Mouse (Mus musculus) midbrain, embryonic 14.5 days (tissue): Measurements from ENCODE around the gene Atp10a. TPM values are rescaled to one million over a fixed set of nuclear protein-coding genes. Genes with fewer than 3 reads are reported as not detected.

ENCODE experiments used
- ATAC-seq: fragments of 200-750 bp; cut with Nextera tagmentation; 2 replicates; pipeline ENCODE4 v1.8.0; 2017; ENCODE audit warnings: moderate number of reproducible peaks, moderate library complexity; ENCODE audit not compliant: low FRiP score, low TSS enrichment
- DNase-seq: peaks from one replicate; pipeline ENCODE4 v3.0.0-alpha.2; 2015
- H3K27ac ChIP-seq: fragments of 300-500 bp; sonication (generic); replicated peaks from 2 replicates; pipeline ENCODE4 v1.5.1; 2014; ENCODE audit warnings: mild to moderate bottlenecking, low read depth, low read length, moderate library complexity
- H3K27me3 ChIP-seq: fragments of 300-500 bp; sonication (generic); 2 replicates; pipeline ENCODE4 v1.6.1; 2014; ENCODE audit warnings: low read length, control low read depth, mixed read lengths; ENCODE audit not compliant: control insufficient read depth, insufficient read depth
- H3K36me3 ChIP-seq: fragments of 300-500 bp; sonication (generic); 2 replicates; pipeline ENCODE4 v1.6.1; 2014; ENCODE audit warnings: low read length, control low read depth; ENCODE audit not compliant: control insufficient read depth, insufficient read depth
- H3K4me1 ChIP-seq: fragments of 300-500 bp; sonication (generic); 2 replicates; pipeline ENCODE4 v1.6.1; 2014; ENCODE audit warnings: mild to moderate bottlenecking, antibody characterized with exemption, low read length, control low read depth; ENCODE audit not compliant: control insufficient read depth, insufficient read depth
- H3K4me2 ChIP-seq: fragments of 300-500 bp; sonication (generic); 2 replicates; pipeline ENCODE4 v1.6.1; 2014; ENCODE audit warnings: mild to moderate bottlenecking, low read length, moderate library complexity
- H3K4me3 ChIP-seq: fragments of 300-500 bp; sonication (generic); replicated peaks from 2 replicates; pipeline ENCODE4 v1.5.1; 2014; ENCODE audit warnings: low read depth, low read length
- H3K9ac ChIP-seq: fragments of 300-500 bp; sonication (generic); replicated peaks from 2 replicates; pipeline ENCODE4 v1.6.1; 2014; ENCODE audit warnings: mild to moderate bottlenecking, low read length, moderate library complexity
- H3K9me3 ChIP-seq: fragments of 300-500 bp; sonication (generic); 2 replicates; pipeline ENCODE4 v1.6.1; 2016; ENCODE audit warnings: low read length, control low read depth, mixed read lengths; ENCODE audit not compliant: control insufficient read depth
- WGBS: fragments of 180-500 bp; shearing (Covaris S2); extraction: QIAGEN DNeasy Blood & Tissue Kit; methylation state at CpG from one replicate; pipeline ENCODE4 v1.1.7; 2014; 5-methylcytosine and 5-hydroxymethylcytosine counted together
- polyA plus RNA-seq: library from polyadenylated mRNA; unstranded; fragments of >200 nt; fragmentation: Nextera tagmentation; extraction: Ambion mirVana; gene quantifications from 2 replicates; pipeline ENCODE4 v1.2.1, GENCODE M21; 2014

Atp10a gene
- polyA plus RNA-seq, 1 experiment from 2014 or later = 1.1 TPM

DNA sequence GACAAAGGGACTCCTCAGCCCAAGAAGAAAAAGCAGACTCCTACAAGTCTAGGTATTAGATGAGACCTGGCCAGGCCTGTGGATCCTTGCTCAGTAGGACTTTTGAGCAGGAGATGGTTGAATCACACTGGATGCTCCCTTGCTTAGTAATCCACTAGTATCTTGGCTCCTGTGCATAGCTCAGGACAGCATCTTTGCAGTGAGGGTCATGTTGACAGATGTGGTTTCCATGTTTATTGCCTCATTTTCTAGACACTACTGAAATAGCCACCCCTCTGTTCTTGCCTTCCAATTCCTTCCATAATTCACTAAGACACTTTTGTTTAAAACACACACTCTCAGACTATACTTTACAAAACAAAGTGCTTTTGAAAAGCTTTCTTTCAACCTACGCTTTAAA, 98.1 kb downstream of the Atp10a start:
- Histone ChIP-seq H3K4me1 (no peaks in the 10 kb centered on the region), H3K4me2 (no peak overlapping the region), H3K9me3 (no peaks in the 10 kb centered on the region), H3K36me3 (no peaks in the 10 kb centered on the region), H3K27me3 (no peaks in the 10 kb centered on the region), H3K4me3 (no peak overlapping the region), H3K27ac (no peak overlapping the region), H3K9ac (no peak overlapping the region)
- WGBS = 86% methylated on average over 1 of the region's 1 CpGs
- DNase-seq = no peak
- ATAC-seq = no peak

DNA sequence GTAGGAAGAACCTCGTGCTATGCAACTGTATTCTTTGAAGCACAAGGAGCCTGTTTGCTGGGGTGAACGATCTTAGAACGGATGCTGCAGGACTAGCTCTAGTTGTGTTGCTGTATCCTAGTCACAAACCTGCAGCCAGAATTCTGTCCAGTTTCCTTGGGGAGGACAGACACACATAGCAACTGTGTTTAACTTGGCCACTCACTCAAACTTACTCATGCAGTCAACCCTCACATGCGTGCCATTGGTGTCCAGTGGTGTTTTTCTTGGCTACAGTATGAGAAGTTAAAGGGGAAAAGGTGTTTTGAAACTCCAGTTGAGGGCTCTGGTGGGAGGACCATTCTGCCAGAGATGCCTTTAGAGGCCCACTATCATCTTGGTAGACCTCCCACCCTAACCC, 98.6 kb downstream of the Atp10a start:
- 85% methylated on average over 4 of the region's 4 CpGs for WGBS
- H3K4me2 ChIP-seq = no peak overlapping the region
- H3K27me3 ChIP-seq = no peaks in the 10 kb centered on the region
- H3K9ac ChIP-seq = no peak overlapping the region
- no peak for ATAC-seq
- H3K36me3 ChIP-seq = no peaks in the 10 kb centered on the region
- H3K4me1 ChIP-seq = no peaks in the 10 kb centered on the region
- no peak overlapping the region for H3K27ac ChIP-seq
- no peak for DNase-seq
- no peaks in the 10 kb centered on the region for H3K9me3 ChIP-seq
- H3K4me3 ChIP-seq = no peak overlapping the region

DNA sequence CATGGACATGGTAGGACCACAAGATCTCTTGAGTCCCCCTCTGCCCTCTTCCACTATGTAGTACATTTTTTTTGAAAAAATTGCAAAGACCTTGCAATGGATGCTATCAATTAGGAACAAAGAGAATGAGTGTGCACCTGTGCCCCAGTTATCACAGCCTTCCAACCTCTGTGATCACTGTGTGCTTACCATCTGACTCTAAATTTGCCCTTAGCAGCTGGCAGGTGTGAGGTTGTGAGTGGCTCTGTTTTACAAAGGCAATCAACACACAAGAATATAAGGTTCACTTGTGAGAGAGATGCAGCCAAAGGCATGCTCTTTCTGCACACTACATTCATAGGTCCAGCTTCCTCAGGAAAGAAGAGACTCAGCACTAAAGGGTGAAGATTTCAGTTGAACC, 99.1 kb downstream of the Atp10a start:
- ATAC-seq (no peak), DNase-seq (no peak)
- no peak overlapping the region for H3K4me2 ChIP-seq
- no peaks in the 10 kb centered on the region for H3K4me1 ChIP-seq
- no peaks in the 10 kb centered on the region for H3K27me3 ChIP-seq
- H3K4me3 ChIP-seq = no peak overlapping the region
- H3K36me3 ChIP-seq = no peaks in the 10 kb centered on the region
- no peak overlapping the region for H3K9ac ChIP-seq
- H3K27ac ChIP-seq = no peak overlapping the region
- H3K9me3 ChIP-seq = no peaks in the 10 kb centered on the region

DNA sequence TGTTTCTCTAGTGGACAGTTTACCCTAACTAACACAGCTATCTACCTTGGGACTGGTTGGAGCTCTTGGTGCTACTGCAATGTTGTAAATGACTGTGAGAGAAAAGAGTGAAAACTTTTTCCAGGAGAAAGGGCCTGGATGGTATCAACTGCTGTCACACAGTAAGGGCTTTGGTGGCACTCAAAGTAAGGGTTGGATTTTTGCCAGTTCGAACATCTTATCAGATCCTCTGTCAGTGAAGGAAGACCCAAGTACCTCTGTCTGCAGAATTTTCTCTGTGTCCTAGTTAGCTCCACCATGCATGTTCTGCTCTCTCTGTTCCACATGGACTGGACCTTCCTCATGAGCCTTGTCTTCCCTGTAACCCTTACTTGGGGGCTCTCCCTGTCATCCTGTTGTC, 99.9 kb downstream of the Atp10a start:
- WGBS = 95% methylated on average over 1 of the region's 1 CpGs
- H3K36me3 ChIP-seq = no peaks in the 10 kb centered on the region
- H3K9ac ChIP-seq = no peak overlapping the region
- no peak for ATAC-seq
- no peak overlapping the region for H3K4me2 ChIP-seq
- H3K9me3 ChIP-seq = no peaks in the 10 kb centered on the region
- no peak overlapping the region for H3K4me3 ChIP-seq
- H3K27me3 ChIP-seq = no peaks in the 10 kb centered on the region
- no peak overlapping the region for H3K27ac ChIP-seq
- no peaks in the 10 kb centered on the region for H3K4me1 ChIP-seq
- no peak for DNase-seq

DNA sequence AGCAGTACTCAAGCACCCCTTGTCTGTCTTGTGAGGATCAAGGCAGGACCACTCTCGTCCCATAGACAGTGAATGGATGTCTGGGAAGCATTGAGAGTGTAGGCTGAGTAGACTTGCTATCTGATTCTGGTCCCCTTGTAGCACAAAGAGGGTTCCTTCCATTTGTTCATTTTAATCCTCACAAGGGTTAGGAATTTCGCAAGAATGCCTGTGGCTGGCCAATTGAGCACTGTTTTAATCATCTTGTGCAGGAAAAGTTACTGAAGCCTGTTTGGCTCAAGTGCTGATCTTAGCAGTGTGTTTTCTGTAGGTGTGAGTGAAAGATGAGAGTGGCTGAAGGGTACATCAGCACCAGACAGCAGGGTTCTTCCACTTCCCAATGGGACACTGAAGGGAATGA, 101.4 kb downstream of the Atp10a start:
- Histone ChIP-seq H3K4me2 (no peak overlapping the region), H3K27ac (no peak overlapping the region), H3K9ac (no peak overlapping the region), H3K9me3 (no peaks in the 10 kb centered on the region), H3K4me3 (no peak overlapping the region), H3K36me3 (no peaks in the 10 kb centered on the region), H3K27me3 (no peaks in the 10 kb centered on the region), H3K4me1 (no peaks in the 10 kb centered on the region)
- 76% methylated on average over 2 of the region's 2 CpGs for WGBS
- DNase-seq = no peak
- no peak for ATAC-seq

DNA sequence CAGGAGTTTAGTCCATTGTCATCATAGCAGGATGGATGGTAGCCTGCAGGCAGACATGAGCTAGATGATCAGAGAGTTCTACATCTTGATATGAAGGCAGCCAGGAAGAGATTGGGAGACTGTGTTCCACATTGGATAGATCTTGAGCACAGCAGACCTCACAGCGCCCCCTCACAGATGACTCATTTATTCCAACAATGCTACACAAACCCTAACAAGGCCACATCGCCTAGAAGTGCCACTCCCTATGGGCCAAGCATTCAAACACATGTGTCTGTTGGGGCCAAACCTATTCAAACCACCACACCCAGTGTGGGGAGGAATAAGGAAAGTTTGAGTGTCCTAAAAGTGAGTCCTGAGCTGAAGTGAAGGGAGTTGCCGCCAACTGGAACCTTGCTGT, 102.4 kb downstream of the Atp10a start:
- Histone ChIP-seq H3K4me3 (no peak overlapping the region), H3K9me3 (no peaks in the 10 kb centered on the region), H3K27me3 (no peaks in the 10 kb centered on the region), H3K9ac (no peak overlapping the region), H3K36me3 (no peaks in the 10 kb centered on the region), H3K27ac (no peak overlapping the region), H3K4me2 (no peak overlapping the region), H3K4me1 (no peaks in the 10 kb centered on the region)
- DNase-seq (no peak), ATAC-seq (no peak)
- WGBS = 88% methylated on average over 3 of the region's 3 CpGs

DNA sequence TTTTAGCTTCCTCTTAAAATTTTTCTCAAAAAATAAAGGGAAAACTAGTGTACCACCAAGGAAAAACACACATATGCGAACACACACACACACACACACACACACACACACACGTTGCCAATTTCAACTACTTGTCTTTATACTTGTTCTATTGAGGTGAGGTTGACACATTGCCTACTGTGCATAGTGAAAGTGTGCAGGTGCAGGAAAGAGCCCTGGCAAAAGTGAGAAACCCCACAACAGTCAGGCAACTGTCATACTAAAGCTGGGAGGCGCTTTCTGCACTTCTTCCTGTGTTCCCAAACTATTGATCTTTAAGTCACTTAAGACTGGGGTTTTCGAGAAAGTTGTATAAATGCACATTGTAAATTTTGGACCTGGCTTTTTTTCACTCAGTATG, 103.3 kb downstream of the Atp10a start:
- Histone ChIP-seq H3K36me3 (no peaks in the 10 kb centered on the region), H3K4me1 (no peaks in the 10 kb centered on the region), H3K9ac (no peak overlapping the region), H3K27me3 (no peaks in the 10 kb centered on the region), H3K27ac (no peak overlapping the region), H3K4me3 (no peak overlapping the region), H3K4me2 (no peak overlapping the region), H3K9me3 (no peaks in the 10 kb centered on the region)
- DNase-seq = no peak
- no peak for ATAC-seq
- 94% methylated on average over 4 of the region's 4 CpGs for WGBS

DNA sequence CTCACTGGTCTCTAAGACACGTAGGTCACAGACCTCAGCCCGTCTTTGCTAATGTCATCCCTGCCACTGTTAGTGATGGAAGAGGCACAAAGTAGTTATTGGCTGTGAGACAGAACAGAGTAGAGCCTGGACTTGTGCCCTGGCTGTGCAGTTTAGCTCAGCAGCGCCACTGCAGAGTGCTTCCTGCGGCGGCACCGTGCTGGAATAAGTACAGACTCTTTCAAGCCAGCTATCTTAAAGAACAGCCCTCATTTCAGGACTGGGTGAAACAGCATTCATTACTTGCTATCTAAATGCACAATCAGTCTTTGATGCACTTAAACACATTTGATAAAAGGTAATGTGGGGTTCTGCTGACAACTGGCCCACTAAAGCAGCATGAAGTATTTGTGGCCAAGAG, 111.3 kb downstream of the Atp10a start:
- Histone ChIP-seq H3K4me2 (no peak overlapping the region), H3K9me3 (no peaks in the 10 kb centered on the region), H3K27ac (no peak overlapping the region), H3K9ac (no peak overlapping the region), H3K4me1 (no peaks in the 10 kb centered on the region), H3K36me3 (no peaks in the 10 kb centered on the region), H3K4me3 (no peak overlapping the region), H3K27me3 (no peaks in the 10 kb centered on the region)
- ATAC-seq = no peak
- no peak for DNase-seq
- WGBS = 83% methylated on average over 6 of the region's 6 CpGs

DNA sequence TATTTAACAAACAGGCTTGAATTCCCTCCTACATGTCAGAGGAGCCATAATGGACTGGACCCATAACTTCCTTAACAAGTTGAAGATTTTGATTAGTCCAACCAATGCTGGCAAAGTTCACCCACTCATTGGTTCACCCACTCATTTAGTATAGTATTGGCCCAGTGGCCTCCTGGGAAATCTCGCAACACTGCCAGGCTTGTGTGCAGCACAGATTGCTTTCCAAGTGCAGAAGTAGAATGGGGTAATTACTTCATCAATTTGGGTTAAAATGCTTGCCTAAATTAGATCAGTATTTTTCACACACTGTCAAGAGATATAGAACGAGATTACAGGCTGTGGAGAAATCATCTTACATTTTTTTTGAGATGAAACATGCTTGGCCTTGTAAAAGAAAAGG, 112.3 kb downstream of the Atp10a start:
- H3K9me3 ChIP-seq = no peaks in the 10 kb centered on the region
- no peak overlapping the region for H3K27ac ChIP-seq
- H3K4me2 ChIP-seq = no peak overlapping the region
- ATAC-seq = no peak
- DNase-seq = no peak
- no peak overlapping the region for H3K4me3 ChIP-seq
- no peaks in the 10 kb centered on the region for H3K4me1 ChIP-seq
- no peaks in the 10 kb centered on the region for H3K36me3 ChIP-seq
- no peak overlapping the region for H3K9ac ChIP-seq
- WGBS = 84% methylated on average over 2 of the region's 2 CpGs
- H3K27me3 ChIP-seq = no peaks in the 10 kb centered on the region
